Mouse (Mus musculus) liver, adult 2 months (tissue): ENCODE results near the gene Skor1.

ENCODE experiments used
- CTCF ChIP-seq: fragments of 200-500 bp; IDR thresholded peaks from 2 replicates; pipeline ENCODE4 v1.5.1; 2011; ENCODE audit warnings: low read depth, low read length, control low read depth
- POLR2A ChIP-seq: fragments of 200-500 bp; IDR thresholded peaks from 2 replicates; pipeline ENCODE4 v1.6.1; 2011; ENCODE audit warnings: low read length, control low read depth; ENCODE audit not compliant: insufficient read depth; ENCODE audit errors: extremely low read depth

- TF ChIP-seq POLR2A (no peak), CTCF (no peak)
Measured at GRCm38 (mm10) chr9:63100660-63101059, 48.1 kb downstream of the Skor1 start.
